Mouse (Mus musculus) urinary bladder, postnatal 4 days (tissue): ENCODE data around the gene Atg4a.

Source experiments
- DNase-seq, 2 experiments: peaks; one replicate each; pipeline ENCODE4 v3.0.0; 2021 to 2022; ENCODE audit warnings: low spot score in 2 of 2

The Atg4a gene

DNA sequence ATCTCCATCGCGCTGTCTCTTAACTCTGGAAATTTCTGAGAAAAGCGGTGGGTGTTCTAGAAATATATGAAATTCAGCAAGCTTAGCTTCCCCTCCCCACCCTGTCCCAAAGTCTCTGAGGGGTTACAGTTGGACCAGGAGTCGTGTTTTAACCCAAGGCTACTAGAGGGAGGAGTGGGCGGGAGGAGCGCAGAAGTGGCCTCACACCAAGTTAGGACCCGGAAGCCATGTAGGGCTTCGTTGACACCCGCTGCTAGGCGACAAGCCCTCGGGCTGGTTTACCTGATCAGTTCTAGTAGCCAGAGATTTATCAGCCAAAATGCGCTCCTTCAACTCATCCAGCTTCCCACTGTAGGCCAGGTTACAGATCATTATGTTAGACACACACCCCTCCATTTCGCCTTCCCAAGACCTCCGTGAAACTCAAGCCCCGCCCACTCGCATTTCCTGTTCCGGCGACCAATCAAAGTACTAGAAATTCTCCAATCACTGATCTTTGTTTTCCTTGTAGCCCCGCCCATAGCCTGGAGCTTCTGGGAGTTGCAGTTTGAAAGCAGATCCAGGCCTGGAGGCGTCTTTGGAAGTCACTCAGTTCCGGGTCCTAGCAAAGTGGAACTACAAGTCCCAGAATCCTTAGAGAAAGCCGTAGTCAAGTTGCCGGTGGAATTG is at the start of gene Atg4a, which contains the start of gene Psmd10:
Gene Atg4a (plus strand): TSS at position 636 of the 669 bp plus-strand sequence.
Gene Psmd10 (minus strand): TSS at position 457 of the 669 bp plus-strand sequence.
- DNase-seq, result peak; percentile 79 to 88

DNA sequence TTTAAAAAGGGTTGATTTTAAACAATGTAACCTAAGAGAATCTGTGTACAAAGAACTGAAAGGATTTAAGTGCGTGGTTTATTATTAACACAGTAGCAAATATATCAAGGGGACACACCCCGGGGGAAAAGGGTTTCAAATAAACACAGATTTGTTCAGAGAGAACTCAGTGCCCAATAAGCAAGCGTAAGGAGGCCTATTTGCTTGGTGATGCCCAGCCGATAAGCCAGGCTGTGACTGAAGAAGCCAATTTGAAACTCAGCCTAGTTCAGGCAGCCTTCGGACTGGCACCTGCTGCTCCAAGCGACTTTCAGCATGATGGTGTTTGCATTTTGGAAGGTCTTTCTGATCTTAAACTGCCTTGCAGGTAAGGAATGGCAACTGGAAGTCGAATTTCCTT is 49.3 kb upstream of the Atg4a start, which contains the start of gene Vsig1:
Gene Vsig1 (plus strand): TSS at position 249 of the 400 bp plus-strand sequence.
- DNase-seq, result no peak

DNA sequence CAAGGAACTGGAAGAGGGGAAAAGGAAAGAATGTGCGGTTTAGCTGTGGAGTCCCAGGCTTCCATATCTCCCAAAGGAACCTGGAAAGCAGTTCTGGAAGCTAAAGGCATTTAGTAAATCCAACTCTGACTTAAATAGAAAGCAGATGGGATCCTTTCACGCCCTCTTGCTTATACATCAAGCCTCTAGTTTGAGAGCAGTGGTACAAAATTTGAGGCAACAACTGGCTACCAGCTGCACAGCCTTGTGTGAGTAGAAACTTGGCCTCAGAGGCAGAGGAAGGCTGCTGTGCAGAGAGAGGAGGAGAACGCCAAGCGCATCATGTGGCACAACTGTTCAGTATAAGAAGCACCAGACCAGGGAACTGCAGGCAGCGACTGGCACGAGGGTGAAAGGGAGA is 35.4 kb upstream of the Atg4a start:
- DNase-seq, result no peak

DNA sequence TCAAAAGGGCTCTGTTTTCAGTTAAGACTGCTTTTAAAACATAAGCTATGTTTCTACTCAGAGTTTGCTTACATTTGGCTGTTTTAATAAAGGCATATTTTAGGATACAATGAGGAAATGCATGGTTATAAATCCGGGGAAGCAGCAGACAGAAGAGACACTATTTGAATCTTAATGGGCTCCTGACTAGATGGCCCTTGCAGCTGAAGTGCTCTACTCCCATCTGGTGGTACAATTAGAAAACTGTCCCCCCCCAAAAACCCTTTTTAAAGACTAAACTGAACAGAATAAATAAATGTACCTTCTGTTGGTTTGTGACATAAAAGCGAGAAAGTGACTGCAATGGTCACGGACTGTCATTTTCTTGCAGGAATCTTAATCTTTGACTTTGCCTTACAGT is 24.6 kb upstream of the Atg4a start:
- no peak for DNase-seq

DNA sequence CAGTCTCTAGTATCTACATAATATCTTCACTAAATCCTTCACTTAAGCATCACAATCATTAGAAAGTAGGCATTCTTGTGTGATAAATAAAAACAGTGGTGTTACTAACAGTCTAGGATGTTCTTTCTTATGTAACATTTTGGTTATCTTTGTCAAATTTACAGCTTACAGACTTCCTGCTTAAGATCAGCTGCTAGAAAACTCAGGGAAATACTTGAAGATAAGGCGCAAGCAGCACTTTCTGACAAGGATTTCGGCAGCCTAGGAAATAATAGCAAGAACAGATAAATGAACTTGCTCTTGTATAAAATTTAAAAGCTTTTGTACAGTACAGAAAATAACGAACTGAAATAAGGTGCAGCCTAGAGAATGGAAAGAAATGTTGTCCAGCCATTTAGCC is 23.4 kb upstream of the Atg4a start:
- DNase-seq, result no peak

DNA sequence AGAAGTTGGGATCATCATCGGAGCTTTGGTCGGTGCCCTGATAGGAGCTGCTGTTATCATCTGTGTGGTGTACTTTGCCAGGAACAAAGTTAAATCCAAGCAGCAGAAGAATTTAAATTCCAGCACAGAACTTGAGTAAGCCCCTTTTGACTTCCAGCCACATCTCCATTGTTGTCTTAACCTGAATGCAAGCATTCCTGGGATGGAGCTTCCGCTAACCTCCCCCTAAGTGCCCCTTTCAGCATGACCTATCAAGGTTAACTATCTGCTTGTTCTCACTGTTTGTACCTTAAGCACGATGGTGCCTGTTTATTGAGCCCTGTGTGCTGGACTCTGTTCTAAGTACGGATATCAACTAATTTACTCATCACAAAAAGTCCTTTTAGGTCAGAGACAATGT is 20.4 kb upstream of the Atg4a start:
- no peak for DNase-seq

DNA sequence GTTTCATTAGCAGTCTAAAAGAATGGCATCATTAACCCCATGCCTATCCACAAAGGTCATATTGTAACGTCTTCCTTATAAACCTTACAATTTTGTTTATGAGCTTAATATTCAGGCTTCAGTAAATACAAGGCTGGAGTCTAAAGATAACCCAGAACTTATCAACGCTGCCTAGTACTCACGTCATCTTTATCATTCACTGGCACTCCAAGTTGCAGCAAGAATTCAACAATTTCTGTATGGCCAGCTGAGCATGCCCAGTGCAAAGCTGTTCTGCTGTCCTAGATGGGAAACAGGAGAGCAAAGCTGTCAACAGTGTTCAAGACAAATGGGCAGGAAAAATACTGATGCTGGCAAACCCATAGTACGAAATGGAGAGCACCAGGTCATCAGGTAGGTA is 3.1 kb upstream of the Atg4a start:
- DNase-seq, result no peak

DNA sequence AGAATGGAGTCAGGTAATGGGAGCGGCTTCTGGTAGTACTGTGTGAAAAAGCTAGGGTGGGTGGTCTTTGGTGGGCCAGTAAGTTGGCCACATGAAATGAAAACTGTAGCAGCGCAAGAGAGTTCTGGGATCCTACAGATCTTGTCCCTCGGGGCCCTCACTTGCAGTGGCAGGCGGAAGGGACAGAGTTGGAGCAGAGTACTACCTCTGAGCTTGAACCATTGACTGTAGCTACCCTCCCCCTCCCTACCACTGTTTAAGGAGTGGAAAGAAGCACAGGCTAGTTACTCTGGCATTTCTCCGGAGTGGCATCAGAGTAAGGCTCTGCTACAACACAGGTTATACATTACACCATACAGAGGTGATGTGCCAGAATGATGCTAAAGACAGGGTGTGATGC is 252 bp downstream of the Atg4a start:
- DNase-seq, result no peak

DNA sequence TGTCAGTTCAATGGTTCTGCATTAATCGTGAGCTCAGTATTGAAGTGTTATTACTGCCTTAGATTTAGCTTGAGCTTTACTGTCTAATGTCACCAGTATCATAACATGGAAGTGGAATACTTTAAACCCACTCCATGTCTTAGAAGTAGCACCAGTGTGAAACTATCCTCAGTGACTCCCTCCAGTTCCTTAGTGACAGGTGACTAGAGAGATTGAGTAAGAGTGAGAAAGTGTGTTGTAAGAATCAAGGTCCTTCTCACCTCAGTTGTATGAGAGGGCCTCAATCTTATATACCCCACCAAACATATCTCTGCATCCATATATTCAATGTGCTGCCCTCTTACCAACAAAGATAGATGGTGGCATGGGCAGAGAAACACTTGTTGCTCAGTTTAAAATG is 22.2 kb downstream of the Atg4a start:
- DNase-seq, result no peak

DNA sequence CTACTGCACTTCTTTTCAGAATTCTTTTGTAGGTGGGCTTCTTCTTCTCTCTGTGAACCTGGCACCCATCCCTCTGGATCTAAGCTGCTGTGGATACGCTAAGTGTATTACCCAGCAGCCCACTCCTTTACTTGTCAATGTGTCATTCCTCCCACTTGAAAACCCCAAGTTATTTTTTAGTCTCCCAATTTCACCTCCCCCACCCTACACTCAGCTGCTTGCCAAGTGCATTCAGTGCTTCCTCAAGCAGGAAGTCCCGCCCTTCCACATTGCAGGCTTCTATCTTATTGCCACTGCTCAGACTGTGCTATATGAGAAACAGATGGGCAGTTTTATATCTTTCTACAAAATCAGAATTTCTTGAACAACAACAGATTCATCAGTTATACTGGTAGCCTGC is 22.8 kb downstream of the Atg4a start:
- DNase-seq, result no peak

DNA sequence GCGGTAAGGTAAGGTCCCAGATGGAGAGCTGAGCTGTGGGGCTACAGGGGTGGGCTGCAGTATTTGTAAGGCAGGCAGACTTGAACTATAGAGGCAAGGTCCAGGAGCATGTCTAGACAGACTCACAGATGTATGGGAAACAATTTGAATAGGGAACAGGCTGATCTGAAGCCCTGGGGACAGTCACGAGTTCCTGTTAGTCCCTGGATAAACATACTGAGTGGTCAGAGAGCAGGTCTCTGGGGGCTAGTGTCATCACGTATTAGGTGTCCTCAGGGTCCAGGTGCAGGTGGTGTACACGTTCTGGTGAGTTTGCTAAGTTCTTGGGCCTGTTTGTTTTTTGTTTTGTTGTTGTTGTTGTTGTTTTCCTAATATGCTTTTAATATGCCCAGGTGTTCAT is 23.5 kb downstream of the Atg4a start:
- DNase-seq, result no peak

DNA sequence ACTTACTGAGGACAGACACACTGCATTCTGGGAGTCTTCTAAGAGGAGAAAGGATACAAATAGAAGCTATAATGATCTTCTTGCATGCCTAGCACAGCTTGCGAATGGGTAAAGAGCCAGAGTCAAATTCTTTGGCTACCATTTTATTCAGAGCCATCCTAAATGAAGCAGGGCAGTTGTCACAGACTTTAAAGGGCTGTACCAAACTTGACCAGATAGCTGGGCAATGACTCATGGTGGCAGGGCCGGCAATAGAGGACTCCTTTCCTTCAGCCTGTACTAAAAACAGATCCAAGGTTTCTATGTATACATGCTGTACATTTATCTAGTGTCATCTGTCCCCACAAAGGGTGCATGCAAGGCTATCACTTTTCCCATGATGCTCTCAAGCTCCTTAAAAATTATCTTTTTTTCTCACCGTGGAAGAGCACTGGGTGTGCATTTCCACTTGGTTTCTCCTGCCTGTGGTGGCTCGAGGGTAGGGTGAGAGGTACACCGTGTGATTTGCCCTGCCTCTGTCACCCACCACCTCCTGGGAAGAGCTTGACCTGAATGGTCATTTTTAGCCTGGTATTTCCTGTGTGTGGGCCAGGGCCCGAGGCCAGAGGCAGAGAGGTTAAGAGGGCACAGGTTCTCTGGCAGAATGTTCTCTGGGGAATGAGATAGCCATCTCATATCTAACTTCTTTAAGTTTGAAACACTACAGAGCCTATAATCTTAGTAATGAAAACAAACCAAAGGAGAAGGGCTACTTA is 26.7 kb downstream of the Atg4a start:
- no peak for DNase-seq

DNA sequence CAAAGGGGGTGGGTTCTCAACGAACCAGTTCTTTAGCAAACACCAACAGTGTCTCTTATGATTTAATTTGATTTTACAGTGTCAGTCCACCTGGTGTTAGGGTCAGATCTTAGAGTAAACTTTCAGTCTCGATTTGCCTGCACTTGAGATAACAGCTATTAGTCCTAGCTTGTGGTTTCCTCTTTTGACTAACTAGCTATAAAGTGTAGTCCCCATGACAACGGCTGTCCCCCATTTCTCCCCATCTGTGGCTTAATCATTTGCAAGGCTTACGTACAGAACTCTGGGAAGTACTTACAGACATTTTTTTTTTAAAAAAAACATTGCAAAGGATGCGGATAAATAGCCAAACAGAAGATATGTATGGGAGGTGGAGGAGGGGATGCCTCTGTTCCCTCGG is 28.1 kb downstream of the Atg4a start:
- DNase-seq, result no peak

DNA sequence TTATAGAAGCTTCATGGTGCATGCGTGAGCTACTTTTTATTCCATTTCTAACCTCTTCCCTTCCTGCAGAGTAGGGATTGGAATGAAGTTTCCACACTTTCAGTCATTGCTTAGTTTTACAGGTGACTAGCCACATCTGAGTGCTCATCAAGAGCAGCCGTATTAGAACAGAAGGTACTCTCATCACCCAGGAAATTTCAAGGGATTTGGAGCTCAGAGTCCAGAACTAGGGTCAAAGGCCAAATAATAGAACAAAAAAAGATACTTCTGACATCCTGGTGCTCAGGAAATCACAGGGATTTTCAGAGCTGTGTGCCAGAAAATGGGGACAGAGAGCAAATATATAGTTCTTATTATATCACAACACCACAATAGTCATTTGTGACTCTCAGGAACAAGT is 28.5 kb downstream of the Atg4a start:
- no peak for DNase-seq

DNA sequence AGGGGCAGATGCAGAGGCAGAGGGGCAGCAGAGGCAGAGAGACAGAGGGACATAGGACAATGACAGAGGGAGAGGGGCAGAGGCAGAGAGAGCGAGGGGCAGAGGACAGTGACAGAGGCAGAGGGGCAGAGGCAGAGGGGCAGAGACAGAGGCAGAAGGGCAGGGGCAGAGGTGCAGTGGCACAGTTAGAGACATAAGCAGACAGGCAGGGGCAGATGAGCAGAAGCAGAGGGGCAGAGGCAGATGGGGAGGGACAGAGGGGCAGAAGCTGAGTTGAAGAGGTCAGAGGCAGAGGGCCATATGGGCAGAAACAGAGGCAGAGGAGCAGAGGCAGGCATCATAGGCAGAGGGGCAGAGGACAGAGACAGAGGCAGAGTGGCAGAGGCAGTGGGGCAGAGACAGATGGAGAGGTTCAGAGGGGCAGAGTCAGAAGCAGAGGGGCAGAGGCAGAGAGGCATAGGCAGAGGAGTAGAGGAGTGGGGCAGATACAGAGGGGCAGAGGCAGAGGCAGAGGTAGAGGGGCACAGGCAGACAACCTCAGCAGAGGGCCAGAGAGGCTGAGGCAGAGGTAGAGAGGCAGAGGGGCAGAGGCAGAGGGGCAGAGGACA is 40.3 kb downstream of the Atg4a start:
- DNase-seq, result peak in 1 of 2 experiments; percentile 62

DNA sequence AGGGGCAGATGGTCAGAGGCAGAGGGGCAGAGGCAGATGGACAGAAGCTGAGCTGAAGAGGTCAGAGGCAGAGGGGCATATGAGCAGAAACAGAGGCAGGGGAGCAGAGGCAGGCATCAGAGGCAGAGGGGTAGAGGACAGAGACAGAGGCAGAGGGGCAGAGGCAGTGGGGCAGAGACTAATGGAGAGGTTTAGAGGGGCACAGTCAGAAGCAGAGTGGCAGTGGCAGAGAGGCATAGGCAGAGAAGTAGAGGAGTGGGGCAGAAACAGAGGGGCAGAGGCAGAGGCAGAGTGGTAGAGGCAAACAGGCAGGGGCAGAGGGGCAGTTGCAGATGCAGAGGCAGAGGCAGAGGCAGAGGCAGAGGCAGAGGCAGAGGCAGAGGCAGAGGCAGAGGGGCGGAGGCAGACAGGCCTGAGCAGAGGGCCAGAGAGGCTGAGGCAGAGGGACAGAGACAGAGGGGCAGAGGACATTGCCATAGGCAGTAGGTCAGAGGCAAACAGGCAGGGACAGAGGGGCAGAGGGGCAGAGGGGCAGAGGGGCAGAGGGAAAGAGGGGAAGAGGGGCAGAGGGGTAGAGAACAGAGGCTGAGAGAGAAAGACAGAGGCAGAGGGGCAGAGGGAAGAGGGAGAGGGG is 41.3 kb downstream of the Atg4a start:
- DNase-seq, result no peak

DNA sequence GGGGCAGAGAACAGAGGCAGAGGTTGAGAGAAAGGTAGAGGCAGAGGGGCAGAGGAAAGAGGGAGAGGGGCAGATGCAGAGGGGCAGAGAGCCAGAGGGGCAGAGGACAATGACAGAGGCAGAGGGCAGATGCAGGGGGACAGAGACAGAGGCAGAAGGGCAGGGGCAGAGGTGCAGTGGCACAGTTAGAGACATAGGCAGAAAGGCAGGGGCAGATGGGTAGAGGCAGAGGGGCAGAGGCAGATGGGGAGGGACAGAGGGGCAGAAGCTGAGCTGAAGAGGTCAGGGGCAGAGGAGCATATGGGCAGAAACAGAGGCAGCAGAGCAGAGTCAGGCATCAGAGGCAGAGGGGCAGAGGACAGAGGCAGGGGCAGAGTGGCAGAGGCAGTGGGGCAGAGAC is 42.2 kb downstream of the Atg4a start:
- no peak for DNase-seq

DNA sequence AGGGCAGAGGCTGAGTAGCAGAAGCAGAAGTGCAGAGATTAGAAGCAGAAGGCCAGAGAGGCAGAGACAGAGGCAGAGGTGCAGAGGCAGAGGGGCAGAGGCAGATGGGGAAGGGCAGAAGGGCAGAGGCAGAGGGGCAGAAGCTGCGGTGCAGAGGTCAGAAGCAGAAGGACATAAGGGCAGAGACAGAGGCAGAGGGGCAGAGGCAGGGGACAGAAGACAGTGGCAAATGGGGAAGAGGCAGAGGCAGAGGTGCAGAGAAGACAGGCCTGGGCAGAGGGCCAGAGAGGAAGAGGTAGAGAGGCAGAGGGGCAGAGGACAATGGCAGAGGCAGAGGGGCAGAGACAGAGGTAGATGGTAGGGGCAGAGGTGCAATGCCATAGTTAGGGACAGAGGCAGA is 193.0 kb downstream of the Atg4a start:
- no peak for DNase-seq

DNA sequence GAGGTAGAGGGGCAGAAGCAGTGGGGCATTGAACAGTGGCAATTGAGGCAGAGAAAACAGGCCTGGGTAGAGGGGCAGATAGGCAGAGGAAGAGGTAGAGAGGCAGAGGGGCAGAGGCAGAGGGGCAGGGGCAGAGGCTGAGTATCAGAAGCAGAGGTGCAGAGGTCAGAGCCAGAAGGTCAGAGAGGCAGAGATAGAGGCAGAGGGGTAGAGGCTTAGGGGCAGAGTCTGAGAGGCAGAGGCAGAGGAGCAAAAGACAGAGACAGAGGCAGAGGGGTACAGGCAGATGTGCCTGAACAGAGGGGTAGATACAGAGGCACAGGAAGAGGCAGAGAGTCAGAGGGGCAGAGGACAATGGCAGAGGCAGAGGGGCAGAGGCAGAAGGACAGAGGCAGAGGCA is 193.6 kb downstream of the Atg4a start:
- DNase-seq, result no peak

DNA sequence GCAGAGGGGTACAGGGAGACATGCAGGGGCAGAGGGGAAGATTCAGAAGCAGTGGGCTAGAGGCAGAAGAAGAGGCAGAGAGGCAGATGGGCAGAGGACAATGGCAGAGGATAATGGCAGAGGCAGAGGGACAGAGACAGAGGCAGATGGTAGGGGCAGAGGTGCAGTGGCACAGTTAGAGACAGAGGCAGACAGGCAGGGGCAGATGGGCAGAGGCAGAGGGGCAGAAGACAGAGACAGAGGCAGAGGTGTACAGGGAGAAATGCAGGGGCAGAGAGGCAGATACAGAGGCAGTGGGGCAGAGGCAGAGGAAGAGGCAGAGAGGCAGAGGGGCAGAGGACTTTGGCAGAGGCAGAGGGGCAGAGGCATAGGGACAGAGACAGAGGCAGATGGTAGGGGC is 194.5 kb downstream of the Atg4a start:
- DNase-seq, result no peak

DNA sequence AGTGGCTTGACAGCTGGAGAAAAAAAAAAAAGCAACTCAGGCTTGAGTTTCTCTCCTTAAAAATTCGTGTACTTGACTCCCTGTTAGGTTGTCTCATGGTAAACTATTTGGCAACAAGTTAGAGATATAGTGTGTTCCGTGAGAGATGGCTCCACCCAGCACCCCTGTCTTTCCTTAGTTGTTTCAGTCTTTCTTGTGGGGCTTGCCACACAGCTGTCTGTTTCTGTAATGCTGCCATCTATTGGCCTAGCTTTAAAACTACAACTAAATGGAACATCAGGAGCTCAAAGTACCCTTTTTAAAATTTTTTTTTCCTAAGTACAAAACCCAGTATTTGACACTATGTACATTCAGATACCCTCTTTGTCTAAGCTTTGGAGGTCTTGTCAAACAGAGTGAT is 200.0 kb downstream of the Atg4a start:
- no peak for DNase-seq

DNA sequence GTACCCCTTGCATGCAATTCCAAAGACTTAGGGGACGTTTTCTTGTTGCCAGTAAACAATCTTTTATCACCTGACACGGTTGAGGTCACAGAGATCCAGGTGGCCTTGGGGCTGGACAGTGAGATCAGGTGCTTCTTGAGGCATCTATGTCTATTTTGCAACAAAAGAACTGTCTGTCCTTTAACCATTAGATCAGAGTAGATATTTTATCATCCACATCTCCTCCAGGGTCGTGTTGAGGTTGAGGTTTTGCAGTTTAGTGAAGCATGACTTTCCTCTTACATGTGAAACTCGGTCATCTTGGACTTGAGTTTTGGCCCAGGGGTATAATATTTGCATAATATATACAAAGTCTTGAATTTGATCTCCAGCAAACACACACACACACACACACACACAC is 200.9 kb downstream of the Atg4a start:
- DNase-seq, result no peak

DNA sequence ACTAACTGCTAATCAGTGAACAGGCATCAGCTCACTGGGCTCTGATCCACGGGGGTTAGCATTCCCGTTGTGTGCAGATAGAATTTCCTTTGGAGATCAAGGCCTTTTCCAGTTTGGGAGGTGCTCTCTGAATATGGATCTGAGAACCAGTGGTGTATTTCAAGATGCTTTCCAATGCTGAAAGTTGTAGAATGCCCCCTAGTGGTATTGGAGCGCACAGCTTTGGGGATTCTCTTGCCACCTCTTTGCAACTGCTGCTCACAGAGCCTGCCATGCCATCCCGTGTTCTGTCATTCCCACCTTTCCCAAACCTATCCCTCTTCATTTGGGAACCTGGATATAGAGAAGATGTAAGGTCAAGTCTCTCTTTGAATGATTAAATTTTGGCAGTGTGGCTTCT is 201.5 kb downstream of the Atg4a start:
- DNase-seq, result no peak
